Comparison of ENCODE assay signal across 14 mouse cellular contexts in the genomic region with DNA sequence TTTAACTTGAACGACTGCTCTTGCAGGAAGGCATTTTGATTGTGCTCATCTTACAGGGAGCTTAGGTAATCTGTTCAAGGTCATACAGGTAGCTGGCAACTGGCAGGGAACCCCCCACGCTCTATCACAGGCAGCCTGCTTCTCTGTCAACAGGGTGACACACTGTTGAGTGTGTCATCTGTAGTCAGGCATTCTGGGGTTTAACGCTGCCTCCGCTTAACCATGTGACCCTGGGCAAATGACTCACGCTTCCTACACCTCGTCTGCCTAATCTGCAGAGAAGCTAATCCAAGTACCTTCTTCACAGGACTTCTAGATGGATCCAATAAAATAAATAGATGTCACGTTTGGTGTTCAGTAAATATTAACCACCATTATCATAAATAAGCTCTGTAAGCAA. TPM values are rescaled to one million over a fixed set of nuclear protein-coding genes. Genes with fewer than 3 reads are reported as not detected.
DNase-seq lines count a peak whose midpoint lies in the region; ATAC-seq lines count a peak whose summit lies in the region.
"Had no signal": no experiment of that assay in that cellular context is flagged by ENCODE, and none has a peak within 500 bp of the region (broad histone marks: within the 10 kb centered on the region; RNA-seq: fewer than 3 reads in every experiment).

No protein-coding gene starts in this region.

- no peaks in the 10 kb centered on the region for H3K36me3 ChIP-seq in limb, embryonic 10.5 days

- H3K9me3 ChIP-seq in limb, embryonic 10.5 days (replicated peaks): no peaks in the 10 kb centered on the region

- H3K4me3 ChIP-seq in limb, embryonic 10.5 days: no peak overlapping the region
- H3K4me3 ChIP-seq: heart, adult 2 months; megakaryocyte, embryonic 14.5 days had no signal

- 0 out of 2 replicates have a peak, but pooled peaks cover 9% of the 10 kb centered on the region for H3K27me3 ChIP-seq in limb, embryonic 10.5 days (ENCODE audit: low read depth, poor library complexity, severe bottlenecking)
- H3K27me3 ChIP-seq: megakaryocyte, embryonic 14.5 days had no signal

- peaks cover 15% of the 10 kb centered on the region for H3K4me1 ChIP-seq in limb, embryonic 10.5 days

- 81% methylated on average over 7 of the region's 7 CpGs for WGBS in limb, embryonic 10.5 days

- ATAC-seq in frontal cortex, adult (ENCODE audit: low TSS enrichment): peak; percentile 45; the same call in 1 of the 2 replicates
- ATAC-seq: forebrain, postnatal 0 days; hindbrain, embryonic 16.5 days had no signal

- no peak overlapping the region for H3K27ac ChIP-seq in limb, embryonic 10.5 days
- H3K27ac ChIP-seq: heart, adult 2 months had no signal

- DNase-seq in frontal cortex, postnatal 10 days (ENCODE audit: low spot score in 2 of 2): no peak
- peak; percentile 56 to 66 for DNase-seq in right cerebral cortex, adult 2 months (ENCODE audit: low spot score in 2 of 2)
- no peak for DNase-seq in right cerebral cortex, postnatal 10 days (ENCODE audit: low spot score in 2 of 2)
- DNase-seq in gonadal fat pad, adult 2 months (ENCODE audit: low read depth): peak; percentile 8
- peak; percentile 19 to 64 for DNase-seq in right cerebral cortex, postnatal 36 days (ENCODE audit: low spot score in 2 of 2)
- DNase-seq in limb, embryonic 10.5 days (ENCODE audit: low spot score): no peak
- DNase-seq in neural tube, embryonic 10.5 days (ENCODE audit: extremely low spot score, low spot score): no peak
- DNase-seq: forebrain, postnatal 0 days; heart, adult 2 months; heart, postnatal 10 days; lung, adult 18-20 months had no signal

RNA-seq across cellular contexts. Expression of a gene that starts 26.6 kb away (rescaled TPM):
- 12.3 and 16.7 TPM in 2 replicates for polyA plus RNA-seq in gonadal fat pad, adult 2 months (2012; rRNA removed)
- 3.0 and 3.2 TPM in 2 replicates for polyA plus RNA-seq in limb, embryonic 10.5 days (2016; fragmentation: Nextera tagmentation; extraction: Ambion mirVana)

Comparison
In these comparisons a context has a peak if more than half of its experiments do, and no peak if none do; other contexts are left out.
1. DNase-seq: peak in right cerebral cortex, adult 2 months (2 of 2), gonadal fat pad, adult 2 months (single experiment) and right cerebral cortex, postnatal 36 days (2 of 2); none in frontal cortex, postnatal 10 days (0 of 2), right cerebral cortex, postnatal 10 days (0 of 2), limb, embryonic 10.5 days (single experiment) and neural tube, embryonic 10.5 days (single experiment).